Mouse (Mus musculus): Measurements from ENCODE around the gene Pcsk7.

The Pcsk7 gene

GRCm38 (mm10) chr9:45961855-45962254 is 55.6 kb downstream of the Pcsk7 start:
- no peak for DNase-seq

DNA sequence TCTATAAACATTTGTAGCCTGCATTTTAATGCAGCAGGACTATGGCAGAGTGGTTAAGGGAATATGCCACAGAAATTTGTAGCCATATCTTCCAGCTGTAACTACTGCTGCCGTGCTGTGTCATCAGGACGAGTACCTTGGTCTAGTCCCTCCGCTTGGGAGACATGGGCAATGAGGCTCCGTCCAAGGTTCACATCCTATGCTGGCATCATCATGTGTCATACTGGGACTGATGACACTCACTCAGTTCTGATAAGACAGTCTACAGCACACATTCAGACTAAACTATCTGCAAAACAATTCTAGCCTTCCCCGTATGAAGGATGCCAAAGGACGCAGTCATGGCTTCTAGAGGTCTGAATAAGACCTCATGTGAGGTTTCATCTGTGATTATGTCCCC is 57.3 kb downstream of the Pcsk7 start:
- no peak for DNase-seq

- DNase-seq = peak in 1 of 2 experiments; percentile 28
These were observed 70.6 kb downstream of the Pcsk7 start for GRCm38 (mm10) chr9:45976884-45977283.
